Mouse (Mus musculus): ENCODE measurements around the gene Wipf1.

DNA sequence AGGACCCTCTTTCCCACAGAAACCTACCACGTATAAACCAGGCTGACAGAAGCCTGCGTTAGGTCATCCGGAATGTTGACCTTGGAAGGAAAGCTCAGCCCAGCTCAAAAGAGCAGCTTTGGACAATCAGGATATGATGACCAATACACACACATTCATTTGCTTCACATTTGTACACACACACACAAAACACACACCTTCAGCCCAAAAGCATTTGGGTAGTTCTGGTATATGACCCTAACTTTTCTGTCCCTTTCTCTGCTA lies 19.6 kb downstream of the Wipf1 start:
- no peak for TF ChIP-seq CTCF (IDR thresholded peaks at IDR 0.05; ENCODE audit: control insufficient read depth, insufficient read depth, low read length)
- TF ChIP-seq POLR2A (IDR thresholded peaks at IDR 0.05; ENCODE audit: borderline replicate concordance, control insufficient read depth, low read depth, low read length), result no peak
